Mouse (Mus musculus) ES-Bruce4 (cell line): Measurements from ENCODE around the gene Ptprt.

ENCODE experiments used
- CTCF ChIP-seq: IDR thresholded peaks from one replicate; pipeline ENCODE4 v1.8.1; 2011; ENCODE audit warnings: low read depth, low read length
- EP300 ChIP-seq: IDR thresholded peaks from 2 replicates; pipeline ENCODE4 v1.6.1; 2011; ENCODE audit warnings: low read depth, low read length; ENCODE audit not compliant: insufficient read depth
- POLR2A ChIP-seq: IDR thresholded peaks from one replicate; pipeline ENCODE4 v1.8.1; 2011; ENCODE audit warnings: low read length; ENCODE audit not compliant: insufficient read depth

- TF ChIP-seq CTCF, result no peak
- TF ChIP-seq POLR2A, result no peak
- TF ChIP-seq EP300, result no peak
These were observed 247.7 kb downstream of the Ptprt start for GRCm38 (mm10) chr2:162413073-162413812.
